Mouse (Mus musculus) heart, embryonic 12.5 days (tissue): ENCODE data around the gene Snx17. TPM values are rescaled to one million over a fixed set of nuclear protein-coding genes. Genes with fewer than 3 reads are reported as not detected.

Experiments
- ATAC-seq: fragments of 200-750 bp; cut with Nextera tagmentation; 2 replicates; pipeline ENCODE4 v1.8.0; 2017; ENCODE audit warnings: moderate TSS enrichment, moderate library complexity; ENCODE audit not compliant: insufficient number of reproducible peaks, low FRiP score
- H3K27ac ChIP-seq: fragments of 300-500 bp; sonication (generic); 2 replicates; pipeline ENCODE4 v1.5.1; 2016; ENCODE audit warnings: mild to moderate bottlenecking, moderate library complexity; ENCODE audit not compliant: poor library complexity, severe bottlenecking
- H3K27me3 ChIP-seq: fragments of 300-500 bp; sonication (generic); replicated peaks from 2 replicates; pipeline ENCODE4 v1.6.1; 2016; ENCODE audit warnings: mild to moderate bottlenecking, moderate library complexity
- H3K36me3 ChIP-seq: fragments of 300-500 bp; sonication (generic); 2 replicates; pipeline ENCODE4 v1.6.1; 2016; ENCODE audit warnings: mild to moderate bottlenecking, moderate library complexity
- H3K4me1 ChIP-seq: fragments of 300-500 bp; sonication (generic); replicated peaks from 2 replicates; pipeline ENCODE4 v1.6.1; 2016; ENCODE audit warnings: mild to moderate bottlenecking
- H3K4me2 ChIP-seq: fragments of 300-500 bp; sonication (generic); 2 replicates; pipeline ENCODE4 v1.6.1; 2016; ENCODE audit warnings: mild to moderate bottlenecking, moderate library complexity
- H3K4me3 ChIP-seq: fragments of 300-500 bp; sonication (generic); 2 replicates; pipeline ENCODE4 v1.5.1; 2016; ENCODE audit warnings: mild to moderate bottlenecking
- H3K9ac ChIP-seq: fragments of 300-500 bp; sonication (generic); 2 replicates; pipeline ENCODE4 v1.6.1; 2016; ENCODE audit warnings: mild to moderate bottlenecking, moderate library complexity
- H3K9me3 ChIP-seq: fragments of 300-500 bp; sonication (generic); replicated peaks from 2 replicates; pipeline ENCODE4 v1.6.1; 2016; ENCODE audit warnings: mild to moderate bottlenecking, moderate library complexity
- WGBS: fragments of 180-500 bp; shearing (Covaris S2); methylation state at CpG from one replicate; pipeline ENCODE4 v1.1.7; 2016; 5-methylcytosine and 5-hydroxymethylcytosine counted together
- polyA plus RNA-seq: library from polyadenylated mRNA; unstranded; fragments of >200 nt; fragmentation: Nextera tagmentation; extraction: Ambion mirVana; gene quantifications from 2 replicates; pipeline ENCODE4 v1.2.1, GENCODE M21; 2016

Gene Snx17
- polyA plus RNA-seq, 1 experiment from 2014 or later: 112 TPM

- H3K27ac ChIP-seq: no peak overlapping the region
- no peaks in the 10 kb centered on the region for H3K27me3 ChIP-seq
- no peak overlapping the region for H3K4me2 ChIP-seq
- H3K4me1 ChIP-seq: 0 out of 2 replicates have a peak, but pooled peaks cover 2% of the 10 kb centered on the region
- 0 out of 2 replicates have a peak, but pooled peaks cover 5% of the 10 kb centered on the region for H3K36me3 ChIP-seq
- no peak overlapping the region for H3K9ac ChIP-seq
- no peak for ATAC-seq
- no peak overlapping the region for H3K4me3 ChIP-seq
- 94% methylated on average over 9 of the region's 9 CpGs for WGBS
- H3K9me3 ChIP-seq: no peaks in the 10 kb centered on the region
Observed at GRCm38 (mm10) chr5:31181183-31181770, 11.8 kb upstream of the Snx17 start.

GRCm38 (mm10) chr5:31183678-31184077 is 9.3 kb upstream of the Snx17 start:
- H3K9ac ChIP-seq: no peak overlapping the region
- H3K4me1 ChIP-seq: 0 out of 2 replicates have a peak, but pooled peaks cover 2% of the 10 kb centered on the region
- no peaks in the 10 kb centered on the region for H3K27me3 ChIP-seq
- peaks cover 20% of the 10 kb centered on the region for H3K36me3 ChIP-seq
- H3K27ac ChIP-seq: no peak overlapping the region
- no peaks in the 10 kb centered on the region for H3K9me3 ChIP-seq
- no peak overlapping the region for H3K4me2 ChIP-seq
- WGBS: 35% methylated on average over 4 of the region's 4 CpGs
- H3K4me3 ChIP-seq: no peak overlapping the region
- peak; percentile 38; the same call in 1 of the 2 replicates for ATAC-seq

- H3K4me1 ChIP-seq: peaks cover 10% of the 10 kb centered on the region
- H3K9me3 ChIP-seq: no peaks in the 10 kb centered on the region
- H3K4me3 ChIP-seq: no peak overlapping the region
- H3K4me2 ChIP-seq: no peak overlapping the region
- H3K36me3 ChIP-seq: peaks cover 46% of the 10 kb centered on the region
- no peak for ATAC-seq
- 81% methylated on average over 4 of the region's 4 CpGs for WGBS
- no peak overlapping the region for H3K27ac ChIP-seq
- H3K27me3 ChIP-seq: no peaks in the 10 kb centered on the region
- H3K9ac ChIP-seq: no peak overlapping the region
Observed at GRCm38 (mm10) chr5:31188223-31188840, 4.7 kb upstream of the Snx17 start.

DNA sequence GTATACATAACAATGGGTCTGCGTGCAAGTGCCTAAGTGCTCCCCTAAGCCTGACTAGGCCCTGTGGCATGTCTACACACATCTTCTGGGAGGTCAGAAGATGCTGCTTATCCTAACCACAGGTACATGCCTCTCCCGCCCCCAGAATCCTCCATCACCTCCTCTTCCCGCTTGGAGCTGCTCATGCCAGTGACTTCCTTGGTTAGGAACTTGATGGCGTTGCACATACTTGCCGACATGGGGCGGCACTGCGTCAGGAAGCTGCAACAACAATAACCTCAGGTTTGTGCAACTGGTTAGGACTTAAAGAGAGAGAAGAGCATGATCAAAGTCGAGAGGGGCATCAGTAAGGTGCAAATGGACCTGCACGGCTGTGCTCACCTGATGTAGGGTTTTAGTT is 2.8 kb upstream of the Snx17 start:
- no peaks in the 10 kb centered on the region for H3K27me3 ChIP-seq
- H3K9ac ChIP-seq: no peak overlapping the region
- 86% methylated on average over 9 of the region's 9 CpGs for WGBS
- H3K36me3 ChIP-seq: peaks cover 52% of the 10 kb centered on the region
- H3K4me1 ChIP-seq: peaks cover 20% of the 10 kb centered on the region
- H3K27ac ChIP-seq: no peak overlapping the region
- no peak for ATAC-seq
- no peak overlapping the region for H3K4me2 ChIP-seq
- H3K9me3 ChIP-seq: no peaks in the 10 kb centered on the region
- H3K4me3 ChIP-seq: no peak overlapping the region

DNA sequence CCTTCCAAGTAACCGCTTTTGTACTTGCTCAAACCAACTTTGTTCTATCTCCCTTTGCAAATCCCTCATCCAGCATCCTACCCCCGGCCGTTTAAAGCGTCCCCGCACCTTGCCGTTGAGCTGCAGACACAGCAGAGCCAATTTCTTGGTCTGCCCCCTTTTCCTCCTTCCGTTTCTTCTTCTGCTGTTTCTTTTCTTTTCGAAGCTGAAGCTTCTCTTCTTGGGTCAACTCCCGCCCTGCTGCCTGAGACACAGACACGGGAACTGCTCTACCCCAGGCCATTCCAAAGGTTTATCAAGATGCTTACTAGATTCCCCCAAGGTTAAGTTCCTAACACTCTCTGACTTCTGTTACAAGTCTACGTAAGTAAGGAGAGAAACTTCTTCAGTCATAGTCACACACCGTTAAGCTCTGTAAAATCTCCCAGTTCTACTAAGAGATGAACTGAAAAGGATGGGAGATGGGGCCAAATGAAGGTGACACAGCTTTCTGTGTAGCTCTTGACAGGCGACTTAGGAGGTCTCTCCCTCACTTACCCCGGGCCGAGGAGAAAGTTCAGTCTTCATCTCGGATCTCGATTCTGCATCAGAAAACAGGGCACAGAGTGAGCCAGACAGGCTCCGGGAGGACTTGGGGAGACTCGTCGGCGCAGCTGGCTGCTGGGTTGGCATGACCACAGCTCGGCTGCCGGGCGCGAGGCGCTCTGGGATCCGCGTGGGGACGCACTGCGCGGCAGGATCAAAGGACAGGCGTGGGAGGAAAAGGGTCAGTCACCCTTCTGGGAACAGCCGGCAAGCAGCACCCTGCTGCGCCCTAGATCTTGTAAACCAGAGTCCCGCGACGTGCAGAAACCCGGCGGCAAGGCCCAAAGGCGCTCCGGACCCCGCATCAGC is 735 bp upstream of the Snx17 start:
- H3K4me3 ChIP-seq: peak overlapping the region; percentile 83
- H3K9me3 ChIP-seq: no peaks in the 10 kb centered on the region
- peak overlapping the region; percentile 77 for H3K9ac ChIP-seq
- peak; percentile 74 for ATAC-seq
- peaks cover 67% of the 10 kb centered on the region for H3K36me3 ChIP-seq
- H3K4me2 ChIP-seq: peak overlapping the region; percentile 84
- 13% methylated on average over 42 of the region's 42 CpGs for WGBS
- H3K27me3 ChIP-seq: no peaks in the 10 kb centered on the region
- H3K4me1 ChIP-seq: peaks cover 20% of the 10 kb centered on the region
- H3K27ac ChIP-seq: peak overlapping the region; percentile 76

DNA sequence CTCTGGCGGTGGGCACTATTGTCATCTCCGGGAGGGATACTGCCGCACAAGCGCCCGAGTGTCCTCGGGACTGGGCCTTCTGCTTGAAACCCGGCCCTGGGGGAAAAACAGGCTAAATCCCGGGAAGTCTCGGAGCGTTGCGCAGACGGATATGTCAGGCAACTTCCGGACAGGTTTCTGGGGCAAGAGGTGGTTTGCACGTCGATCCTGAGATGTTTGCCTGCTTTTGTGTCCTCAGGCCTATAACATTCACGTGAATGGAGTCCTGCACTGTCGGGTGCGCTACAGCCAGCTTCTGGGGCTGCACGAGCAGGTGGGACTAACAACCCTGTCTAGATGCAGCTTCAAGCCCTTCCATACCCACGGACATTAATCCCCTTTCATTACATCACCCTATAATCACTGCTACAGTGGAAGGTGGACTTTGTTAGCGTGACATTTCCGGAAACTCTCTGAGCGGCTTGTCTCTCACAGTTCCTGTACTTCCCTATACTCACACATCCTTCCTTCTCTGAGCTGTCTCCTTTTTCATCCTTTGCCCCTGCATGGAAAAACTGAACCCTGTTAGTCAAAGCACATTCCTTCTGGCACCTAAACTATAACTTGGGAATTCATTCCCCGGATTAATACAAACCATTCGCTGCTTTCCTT is 729 bp downstream of the Snx17 start:
- H3K4me1 ChIP-seq: peaks cover 20% of the 10 kb centered on the region
- 11% methylated on average over 25 of the region's 25 CpGs for WGBS
- no peaks in the 10 kb centered on the region for H3K9me3 ChIP-seq
- peak overlapping the region; percentile 87 for H3K27ac ChIP-seq
- peak overlapping the region; percentile 92 for H3K9ac ChIP-seq
- H3K27me3 ChIP-seq: no peaks in the 10 kb centered on the region
- H3K4me3 ChIP-seq: peak overlapping the region; percentile 83
- H3K4me2 ChIP-seq: peak overlapping the region; percentile 84
- ATAC-seq: no peak
- peaks cover 67% of the 10 kb centered on the region for H3K36me3 ChIP-seq

DNA sequence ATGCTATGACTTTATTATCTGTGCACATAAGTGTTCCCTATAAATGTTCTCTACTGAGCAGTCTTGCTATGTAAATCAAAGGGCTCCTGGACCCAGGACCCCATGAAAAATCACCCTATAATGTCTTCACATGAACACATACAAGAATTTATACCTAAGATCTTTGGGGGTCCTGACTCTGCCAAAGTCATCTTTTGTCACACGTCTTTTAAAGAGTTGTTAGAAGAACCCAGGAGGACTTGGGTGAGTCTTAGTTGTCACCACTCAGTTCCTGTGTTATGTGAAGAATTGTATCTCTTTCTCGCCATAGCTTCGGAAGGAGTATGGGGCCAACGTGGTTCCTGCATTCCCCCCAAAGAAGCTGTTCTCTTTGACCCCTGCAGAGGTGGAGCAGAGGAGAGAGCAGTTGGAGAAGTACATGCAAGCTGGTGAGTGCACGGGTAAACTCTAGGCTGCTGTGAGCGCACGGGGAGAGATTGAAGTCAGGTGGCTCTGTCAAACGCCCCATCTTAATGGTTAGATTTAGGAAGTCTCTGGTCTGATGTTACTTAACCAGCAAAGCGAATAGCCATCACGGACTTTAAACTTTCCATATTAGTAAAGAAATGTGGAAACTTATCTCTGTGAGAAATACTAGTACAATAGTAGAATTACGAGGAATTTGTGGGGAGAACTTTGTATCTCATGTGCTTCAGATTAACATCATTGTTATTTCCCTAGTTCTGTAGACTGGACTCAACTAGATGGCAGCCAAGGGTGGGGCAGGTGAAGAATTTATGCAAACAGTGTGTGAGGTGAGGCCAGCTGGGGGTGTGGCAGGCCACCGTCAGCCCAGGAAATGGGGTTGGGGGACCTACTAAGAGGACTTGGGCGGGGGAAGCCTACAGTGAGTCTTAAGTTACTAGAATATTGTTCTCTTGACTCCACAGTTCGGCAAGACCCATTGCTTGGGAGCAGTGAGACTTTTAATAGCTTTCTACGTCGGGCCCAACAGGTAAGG is 1.8 kb downstream of the Snx17 start:
- WGBS: 89% methylated on average over 16 of the region's 16 CpGs
- H3K4me1 ChIP-seq: peaks cover 20% of the 10 kb centered on the region
- no peaks in the 10 kb centered on the region for H3K27me3 ChIP-seq
- peak overlapping the region; percentile 83; the same call in 1 of the 2 replicates for H3K4me3 ChIP-seq
- ATAC-seq: no peak
- H3K9ac ChIP-seq: peak overlapping the region; percentile 92; the same call in 1 of the 2 replicates
- H3K27ac ChIP-seq: no peak overlapping the region
- H3K9me3 ChIP-seq: no peaks in the 10 kb centered on the region
- H3K4me2 ChIP-seq: peak overlapping the region; percentile 84
- H3K36me3 ChIP-seq: peaks cover 69% of the 10 kb centered on the region

GRCm38 (mm10) chr5:31195671-31196070 is 2.6 kb downstream of the Snx17 start:
- Histone ChIP-seq H3K9ac (no peak overlapping the region), H3K4me3 (no peak overlapping the region), H3K9me3 (peaks cover 5% of the 10 kb centered on the region), H3K4me2 (no peak overlapping the region), H3K27me3 (no peaks in the 10 kb centered on the region), H3K27ac (no peak overlapping the region), H3K4me1 (peaks cover 26% of the 10 kb centered on the region), H3K36me3 (peaks cover 69% of the 10 kb centered on the region)
- no peak for ATAC-seq
- 90% methylated on average over 4 of the region's 4 CpGs for WGBS

- Histone ChIP-seq H3K9me3 (peaks cover 5% of the 10 kb centered on the region), H3K36me3 (peaks cover 65% of the 10 kb centered on the region), H3K4me2 (no peak overlapping the region), H3K27me3 (no peaks in the 10 kb centered on the region), H3K4me3 (no peak overlapping the region), H3K9ac (no peak overlapping the region), H3K4me1 (peaks cover 28% of the 10 kb centered on the region), H3K27ac (no peak overlapping the region)
- 92% methylated on average over 10 of the region's 10 CpGs for WGBS
- ATAC-seq: no peak
Observed at GRCm38 (mm10) chr5:31196207-31196606, 3.2 kb downstream of the Snx17 start.

DNA sequence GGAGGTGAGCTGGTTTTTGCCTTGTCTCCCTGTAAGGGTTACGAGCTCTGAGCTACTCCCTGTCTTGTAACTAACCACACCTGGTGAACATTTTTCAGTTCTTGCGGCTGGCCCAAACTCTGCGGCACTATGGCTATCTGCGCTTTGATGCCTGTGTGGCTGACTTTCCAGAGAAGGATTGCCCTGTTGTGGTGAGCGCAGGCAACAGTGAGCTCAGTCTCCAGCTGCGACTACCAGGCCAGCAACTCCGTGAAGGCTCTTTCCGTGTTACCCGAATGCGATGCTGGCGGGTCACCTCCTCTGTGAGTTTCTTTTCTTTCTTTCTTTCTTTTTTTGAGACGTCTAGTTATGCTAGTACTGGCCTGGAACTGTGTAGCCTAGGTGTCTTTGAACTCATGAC is 4.0 kb downstream of the Snx17 start:
- Histone ChIP-seq H3K9ac (no peak overlapping the region), H3K4me2 (no peak overlapping the region), H3K9me3 (peaks cover 5% of the 10 kb centered on the region), H3K27ac (no peak overlapping the region), H3K4me1 (peaks cover 23% of the 10 kb centered on the region), H3K36me3 (peaks cover 62% of the 10 kb centered on the region), H3K27me3 (no peaks in the 10 kb centered on the region), H3K4me3 (no peak overlapping the region)
- no peak for ATAC-seq
- WGBS: 94% methylated on average over 12 of the region's 12 CpGs
